Mouse (Mus musculus) E14TG2a.4 (cell line): ENCODE measurements around the gene Vpreb1.

Experiments used
- H3K27me3 ChIP-seq: 2 replicates; pipeline ENCODE4 v1.6.1; 2014; ENCODE audit warnings: low read length, control low read depth; ENCODE audit not compliant: insufficient read depth
- H3K36me3 ChIP-seq: 2 replicates; pipeline ENCODE4 v1.6.1; 2014; ENCODE audit warnings: low read length, control low read depth; ENCODE audit not compliant: insufficient read depth
- H3K4me1 ChIP-seq: replicated peaks from 2 replicates; pipeline ENCODE4 v1.6.1; 2014; ENCODE audit warnings: low read depth, low read length, control low read depth
- H3K4me3 ChIP-seq: replicated peaks from 2 replicates; pipeline ENCODE4 v1.5.1; 2014; ENCODE audit warnings: mild to moderate bottlenecking, low read length
- H3K9me3 ChIP-seq: 2 replicates; pipeline ENCODE4 v1.6.1; 2014; ENCODE audit warnings: low read length, control low read depth
- CTCF ChIP-seq: conservative IDR thresholded peaks from 2 replicates; pipeline ENCODE4 v1.5.1; 2014; ENCODE audit warnings: low read length
- NANOG ChIP-seq: IDR thresholded peaks from 2 replicates; pipeline ENCODE4 v1.6.1; 2014; ENCODE audit warnings: borderline replicate concordance, low read length, mixed read lengths
- POU5F1 ChIP-seq: IDR thresholded peaks from 2 replicates; pipeline ENCODE4 v1.6.1; 2014; ENCODE audit warnings: low read length, borderline replicate concordance

Vpreb1 gene

DNA sequence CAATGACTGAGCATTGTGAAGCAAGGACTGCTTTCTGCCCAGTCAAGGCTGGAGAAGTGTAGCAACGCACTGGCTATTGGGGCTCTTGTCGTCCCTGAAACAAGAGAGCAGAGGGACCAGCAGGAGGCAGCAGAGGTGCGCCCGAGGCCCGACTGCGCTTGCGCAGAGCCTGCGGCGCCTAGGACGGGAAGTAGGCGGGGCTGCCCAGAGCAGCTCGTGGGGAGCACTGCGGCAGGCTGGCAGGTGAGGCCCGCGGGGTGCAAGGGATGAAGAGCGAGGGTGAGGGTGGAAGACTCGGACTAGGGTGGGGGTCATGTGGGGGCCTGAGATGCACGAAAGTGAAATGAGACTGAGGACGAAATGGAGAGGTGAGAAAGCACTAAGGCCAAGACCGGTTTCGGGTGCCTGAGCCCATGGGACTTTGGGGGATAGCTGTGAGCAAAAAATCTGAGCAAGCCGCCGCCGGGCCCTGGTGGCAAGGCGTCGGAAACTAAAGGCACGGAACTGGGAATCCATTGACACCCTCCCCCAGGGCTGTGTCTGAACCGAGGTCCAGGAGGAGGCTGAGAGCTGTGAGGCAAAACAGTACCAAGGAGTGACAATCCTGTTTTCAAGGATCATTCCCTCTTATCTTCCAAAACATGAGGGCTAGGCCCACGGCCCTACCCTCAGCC is 25.9 kb upstream of the Vpreb1 start, which contains the start of gene Ppm1f:
Gene Ppm1f, plus strand, starts transcription at position 88 of the 674 bp plus-strand sequence.
- TF ChIP-seq POU5F1 (no peak), CTCF (peak; percentile 55), NANOG (no peak)
- Histone ChIP-seq H3K27me3 (no peaks in the 10 kb centered on the region), H3K9me3 (no peaks in the 10 kb centered on the region), H3K36me3 (peaks cover 77% of the 10 kb centered on the region), H3K4me1 (peaks cover 68% of the 10 kb centered on the region), H3K4me3 (peak within 1 kb of the TSS; percentile 85)

- Histone ChIP-seq H3K36me3 (peaks cover 77% of the 10 kb centered on the region), H3K4me1 (peaks cover 71% of the 10 kb centered on the region), H3K27me3 (no peaks in the 10 kb centered on the region), H3K4me3 (peak overlapping the region; percentile 85), H3K9me3 (no peaks in the 10 kb centered on the region)
- TF ChIP-seq NANOG (no peak), POU5F1 (no peak), CTCF (no peak)
Observed at GRCm38 (mm10) chr16:16896015-16896381, 25.4 kb upstream of the Vpreb1 start.

GRCm38 (mm10) chr16:16892366-16892765 is 21.7 kb upstream of the Vpreb1 start:
- H3K36me3 ChIP-seq, result peaks cover 86% of the 10 kb centered on the region
- no peak for TF ChIP-seq NANOG
- no peaks in the 10 kb centered on the region for H3K9me3 ChIP-seq
- H3K4me3 ChIP-seq, result no peak overlapping the region
- H3K4me1 ChIP-seq, result peaks cover 46% of the 10 kb centered on the region
- H3K27me3 ChIP-seq, result no peaks in the 10 kb centered on the region

- no peaks in the 10 kb centered on the region for H3K9me3 ChIP-seq
- peaks cover 19% of the 10 kb centered on the region for H3K4me1 ChIP-seq
- no peak for TF ChIP-seq CTCF
- no peak for TF ChIP-seq POU5F1
- no peak for TF ChIP-seq NANOG
- H3K4me3 ChIP-seq, result no peak overlapping the region
- H3K27me3 ChIP-seq, result no peaks in the 10 kb centered on the region
- H3K36me3 ChIP-seq, result peaks cover 100% of the 10 kb centered on the region
Observed at GRCm38 (mm10) chr16:16888341-16888740, 17.7 kb upstream of the Vpreb1 start.

GRCm38 (mm10) chr16:16879025-16879424 is 8.4 kb upstream of the Vpreb1 start:
- no peaks in the 10 kb centered on the region for H3K27me3 ChIP-seq
- TF ChIP-seq CTCF, result no peak
- no peak for TF ChIP-seq NANOG
- no peak for TF ChIP-seq POU5F1
- peaks cover 6% of the 10 kb centered on the region for H3K4me1 ChIP-seq
- H3K4me3 ChIP-seq, result no peak overlapping the region
- H3K9me3 ChIP-seq, result no peaks in the 10 kb centered on the region
- peaks cover 97% of the 10 kb centered on the region for H3K36me3 ChIP-seq

DNA sequence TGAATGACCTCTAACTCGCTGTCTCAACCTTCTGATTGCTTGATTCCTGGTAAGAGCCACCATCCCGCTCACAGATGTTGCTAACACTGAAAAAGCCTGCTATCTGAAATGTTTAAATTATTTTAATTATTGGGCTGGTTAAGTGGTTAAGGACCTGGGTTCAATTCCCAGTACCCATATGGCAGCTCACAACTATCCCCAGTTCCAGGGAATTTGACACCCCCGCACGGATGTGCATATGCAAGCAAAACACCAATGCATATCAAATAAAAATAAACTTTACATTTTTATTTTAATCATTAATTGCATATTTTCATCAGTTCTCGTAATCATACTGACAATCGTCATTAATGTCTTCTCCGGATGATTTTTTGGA is 414 bp downstream of the Vpreb1 start:
- Histone ChIP-seq H3K36me3 (peaks cover 32% of the 10 kb centered on the region), H3K9me3 (no peaks in the 10 kb centered on the region), H3K27me3 (no peaks in the 10 kb centered on the region), H3K4me1 (peaks cover 76% of the 10 kb centered on the region), H3K4me3 (peak overlapping the region; percentile 98)
- TF ChIP-seq POU5F1 (no peak), CTCF (no peak), NANOG (no peak)

GRCm38 (mm10) chr16:16865696-16866561 is 4.7 kb downstream of the Vpreb1 start:
- Histone ChIP-seq H3K4me3 (no peak overlapping the region), H3K9me3 (no peaks in the 10 kb centered on the region), H3K4me1 (peaks cover 69% of the 10 kb centered on the region), H3K27me3 (no peaks in the 10 kb centered on the region), H3K36me3 (peaks cover 3% of the 10 kb centered on the region)
- TF ChIP-seq POU5F1 (no peak), CTCF (no peak), NANOG (peak; percentile 46; the same call in 1 of the 2 replicates)

DNA sequence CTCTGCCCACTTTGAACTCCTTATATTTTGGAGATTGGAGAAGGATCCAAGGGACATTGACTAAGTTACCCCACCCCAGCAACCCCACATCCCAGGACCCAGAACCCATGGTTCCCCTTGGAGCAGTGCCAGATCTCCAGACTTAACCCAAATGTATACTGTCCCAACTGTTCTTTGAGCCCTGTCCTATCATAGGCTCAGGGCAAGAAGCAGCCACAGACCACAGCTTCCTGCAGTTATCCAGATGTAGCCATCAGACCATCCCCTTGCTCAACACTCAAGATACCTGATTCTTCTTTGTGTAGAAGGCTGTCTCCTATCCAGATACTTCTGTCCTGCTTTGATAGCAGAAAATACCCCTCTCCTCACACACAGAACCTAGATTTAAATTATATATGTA is 5.4 kb downstream of the Vpreb1 start:
- peaks cover 68% of the 10 kb centered on the region for H3K4me1 ChIP-seq
- no peak for TF ChIP-seq POU5F1
- no peak for TF ChIP-seq CTCF
- no peak for TF ChIP-seq NANOG
- H3K27me3 ChIP-seq, result no peaks in the 10 kb centered on the region
- no peak overlapping the region for H3K4me3 ChIP-seq
- H3K36me3 ChIP-seq, result peaks cover 3% of the 10 kb centered on the region
- H3K9me3 ChIP-seq, result no peaks in the 10 kb centered on the region
